Mouse (Mus musculus) central nervous system, embryonic 18 days (tissue): ENCODE measurements around the gene Exosc5. TPM values are rescaled to one million over a fixed set of nuclear protein-coding genes. Genes with fewer than 3 reads are reported as not detected.

Experiments used
- polyA plus RNA-seq: library from polyadenylated mRNA; depleted of rRNA; stranded (reverse); fragments of >200 nt; gene quantifications from 2 replicates; pipeline ENCODE4 v1.2.3, GENCODE M21; 2012; rRNA removed

Exosc5 gene
- 29.8 and 29.9 TPM in 2 replicates for polyA plus RNA-seq

GRCm38 (mm10) chr7:25658657-25659472 lies at the start of gene Exosc5, which contains the start of gene Bckdha:
Gene Exosc5 (plus strand): TSS chr7:25659164.
Gene Bckdha (minus strand): TSS chr7:25658981.

GRCm38 (mm10) chr7:25615706-25616011 lies 43.3 kb upstream of the Exosc5 start, which contains the start of gene Erich4:
Gene Erich4 (minus strand): TSS chr7:25615892.

GRCm38 (mm10) chr7:25618865-25619721 lies 39.9 kb upstream of the Exosc5 start, which contains the start of gene Dmac2:
Gene Dmac2 (plus strand): TSS chr7:25619414.

GRCm38 (mm10) chr7:25626509-25627430 lies 32.2 kb upstream of the Exosc5 start, which contains the start of gene B3gnt8:
Gene B3gnt8 (plus strand): TSS chr7:25626654.

GRCm38 (mm10) chr7:25674719-25675300 lies 15.8 kb downstream of the Exosc5 start, which contains the start of gene Tmem91:
Gene Tmem91 (minus strand): TSS chr7:25675166.

GRCm38 (mm10) chr7:25680514-25681258 lies 21.7 kb downstream of the Exosc5 start, which contains the start of gene B9d2:
Gene B9d2 (plus strand): TSS chr7:25680780.

GRCm38 (mm10) chr7:25686680-25687531 lies 27.9 kb downstream of the Exosc5 start, which contains the start of gene Tgfb1:
Gene Tgfb1 (plus strand): TSS chr7:25687002.

GRCm38 (mm10) chr7:25718788-25719417 lies 59.9 kb downstream of the Exosc5 start, which contains the start of gene Ccdc97:
Gene Ccdc97 (minus strand): TSS chr7:25719088.

Other genes starting within 250 kb of the Exosc5 start
- 0.15 and 0.22 TPM in 2 replicates for gene Cxcl17, start 246.3 kb upstream of the Exosc5 start, polyA plus RNA-seq
- 0.78 and 1.1 TPM in 2 replicates for gene Ceacam1, start 181.6 kb upstream of the Exosc5 start, polyA plus RNA-seq
- gene Ceacam2, start 119.3 kb upstream of the Exosc5 start, polyA plus RNA-seq = not detected in 2 replicates
- gene Erich4, start 43.3 kb upstream of the Exosc5 start, polyA plus RNA-seq = not detected in 2 replicates
- 44.1 and 44.4 TPM in 2 replicates for gene Dmac2, start 39.8 kb upstream of the Exosc5 start, polyA plus RNA-seq
- gene B3gnt8, start 32.5 kb upstream of the Exosc5 start, polyA plus RNA-seq = 0.56 and 1.0 TPM in 2 replicates
- 50.0 and 52.9 TPM in 2 replicates for gene Bckdha, start 183 bp upstream of the Exosc5 start, polyA plus RNA-seq
- 56.5 and 65.5 TPM in 2 replicates for gene Tmem91, start 16.0 kb downstream of the Exosc5 start, polyA plus RNA-seq
- 49.4 and 49.6 TPM in 2 replicates for gene B9d2, start 21.6 kb downstream of the Exosc5 start, polyA plus RNA-seq
- gene Tgfb1, start 27.8 kb downstream of the Exosc5 start, polyA plus RNA-seq = 3.3 and 3.9 TPM in 2 replicates
- 50.1 and 54.6 TPM in 2 replicates for gene Ccdc97, start 59.9 kb downstream of the Exosc5 start, polyA plus RNA-seq
- 32.9 and 40.1 TPM in 2 replicates for gene Hnrnpul1, start 95.6 kb downstream of the Exosc5 start, polyA plus RNA-seq
- 11.3 and 11.6 TPM in 2 replicates for gene Axl, start 129.5 kb downstream of the Exosc5 start, polyA plus RNA-seq
- gene Cyp2s1, start 157.7 kb downstream of the Exosc5 start, polyA plus RNA-seq = 3.7 and 3.8 TPM in 2 replicates
- not detected in 2 replicates for gene Cyp2b10, start 238.5 kb downstream of the Exosc5 start, polyA plus RNA-seq